Mouse (Mus musculus) myocyte (in vitro differentiated cells): ENCODE measurements at regions not wholly inside any gene's neighbourhood (a gene's known extent, or its start where the extent isn't known, plus 50 kb on each side); places are given as distances from the start of the nearest gene placed in this dataset.

Experiments used
- CEBPB ChIP-seq: IDR thresholded peaks from 2 replicates; pipeline ENCODE4 v1.6.1; 2011; ENCODE audit warnings: mild to moderate bottlenecking, moderate library complexity; ENCODE audit not compliant: poor library complexity, insufficient read depth, severe bottlenecking
- TCF3 ChIP-seq: IDR thresholded peaks from one replicate; pipeline ENCODE4 v1.6.1; 2011; ENCODE audit warnings: low read depth, control low read depth; ENCODE audit not compliant: insufficient read length
- USF1 ChIP-seq: IDR thresholded peaks from one replicate; pipeline ENCODE4 v1.6.1; 2011; ENCODE audit warnings: low read depth, mild to moderate bottlenecking, control low read depth, moderate library complexity

- TF ChIP-seq USF1 (no peak), TCF3 (no peak), CEBPB (no peak)
Measured at GRCm38 (mm10) chr15:8577480-8577881, 57.7 kb upstream of the Gm2310 start.
